Mouse (Mus musculus) retina, adult 2 months (tissue): ENCODE measurements around the gene Tsnaxip1.

Experiments used
- DNase-seq: peaks from one replicate; pipeline ENCODE4 v3.0.0-alpha.2; 2012; ENCODE audit warnings: low read depth, low spot score

Tsnaxip1 gene

GRCm38 (mm10) chr8:105860143-105860981, 32.8 kb downstream of the Tsnaxip1 start, which contains the start of gene Nutf2:
TSS of gene Nutf2 (plus strand) at chr8:105860580.
- peak; percentile 93 for DNase-seq

- DNase-seq, result no peak
These were observed 34.4 kb downstream of the Tsnaxip1 start for GRCm38 (mm10) chr8:105861951-105862350.

- no peak for DNase-seq
These were observed 39.0 kb downstream of the Tsnaxip1 start for GRCm38 (mm10) chr8:105866364-105867029.

GRCm38 (mm10) chr8:105874301-105874700, 46.8 kb downstream of the Tsnaxip1 start:
- DNase-seq, result no peak

- DNase-seq, result peak; percentile 75
These were observed 53.4 kb downstream of the Tsnaxip1 start, which contains the start of gene Edc4 for GRCm38 (mm10) chr8:105880754-105881520. TSS of gene Edc4 (plus strand) at chr8:105880881.

- DNase-seq, result no peak
These were observed 62.4 kb downstream of the Tsnaxip1 start for GRCm38 (mm10) chr8:105889756-105890465.

GRCm38 (mm10) chr8:105890870-105891269, 63.3 kb downstream of the Tsnaxip1 start:
- DNase-seq, result no peak

GRCm38 (mm10) chr8:105892432-105892831, 64.9 kb downstream of the Tsnaxip1 start:
- DNase-seq, result no peak

- peak; percentile 53 for DNase-seq
These were observed 65.8 kb downstream of the Tsnaxip1 start, which contains the start of gene Nrn1l for GRCm38 (mm10) chr8:105893339-105893738. TSS of gene Nrn1l (plus strand) at chr8:105893567.
